ENCODE assay signal across 15 mouse cellular contexts in genomic region chr3:63078181-63078580, GRCm38 (mm10).
"Had no signal": no experiment of that assay in that cellular context is flagged by ENCODE, and none has a peak within 500 bp of the region (broad histone marks: within the 10 kb centered on the region; RNA-seq: fewer than 3 reads in every experiment).

No protein-coding gene starts in this region.

- H3K9me3 ChIP-seq: midbrain, embryonic 10.5 days; midbrain, embryonic 12.5 days; neural tube, embryonic 13.5 days; stomach, embryonic 15.5 days had no signal

- H3K27me3 ChIP-seq: midbrain, embryonic 12.5 days; neural tube, embryonic 13.5 days; stomach, embryonic 15.5 days had no signal

- H3K4me1 ChIP-seq: midbrain, embryonic 10.5 days; midbrain, embryonic 12.5 days; neural tube, embryonic 13.5 days; stomach, embryonic 15.5 days had no signal

- H3K4me3 ChIP-seq: midbrain, embryonic 10.5 days; midbrain, embryonic 12.5 days; neural tube, embryonic 13.5 days; stomach, embryonic 15.5 days had no signal

- H3K36me3 ChIP-seq: midbrain, embryonic 10.5 days; midbrain, embryonic 12.5 days; neural tube, embryonic 13.5 days; stomach, embryonic 15.5 days had no signal

- DNase-seq: lung, adult 18-20 months; lung, embryonic 14.5 days; lung, postnatal 10 days; lung, postnatal 4 days; midbrain, embryonic 14.5 days; right cerebral cortex, postnatal 14 days; thymus, adult 2 months; thymus, postnatal 25 days; thymus, postnatal 4 days had no signal

- H3K27ac ChIP-seq: liver, embryonic 14.5 days; midbrain, embryonic 10.5 days; midbrain, embryonic 12.5 days; neural tube, embryonic 13.5 days; stomach, embryonic 15.5 days; stomach, postnatal 0 days had no signal
